Mouse (Mus musculus) embryonic fibroblast, embryonic 13.5 days (primary cell): Measurements from ENCODE around the gene 2310007B03Rik.

Experiments
- CTCF ChIP-seq: IDR thresholded peaks from 2 replicates; pipeline ENCODE4 v1.5.1; 2011; ENCODE audit warnings: mild to moderate bottlenecking, control low read depth, low read length, moderate library complexity, borderline replicate concordance; ENCODE audit not compliant: insufficient read depth
- POLR2A ChIP-seq: IDR thresholded peaks from 2 replicates; pipeline ENCODE4 v1.6.1; 2011; ENCODE audit warnings: low read depth, mild to moderate bottlenecking, control low read depth, low read length, moderate library complexity

GRCm38 (mm10) chr1:93135036-93135526 lies 25.7 kb downstream of the 2310007B03Rik start, which contains the start of gene Agxt:
- TF ChIP-seq CTCF, result no peak
- TF ChIP-seq POLR2A, result no peak
